Mouse (Mus musculus): ENCODE measurements around the gene Sash1. TPM values are rescaled to one million over a fixed set of nuclear protein-coding genes. Genes with fewer than 3 reads are reported as not detected.

Gene Sash1
- polyA plus RNA-seq, 1 experiment: 14.4 TPM

- Histone ChIP-seq H3K9ac (ENCODE audit: low read depth, poor library complexity, severe bottlenecking) (no peak overlapping the region), H3K27ac (ENCODE audit: insufficient read depth, low read length) (no peak overlapping the region), H3K27me3 (ENCODE audit: control insufficient read depth, insufficient read depth, low read length, poor library complexity, severe bottlenecking) (no peaks in the 10 kb centered on the region), H3K4me3 (ENCODE audit: low read depth, low read length) (no peak overlapping the region), H3K9me3 (replicated peaks; ENCODE audit: control insufficient read depth, insufficient read depth, low read length, poor library complexity, severe bottlenecking) (no peaks in the 10 kb centered on the region; the same call in none of the 2 replicates), H3K4me1 (ENCODE audit: control insufficient read depth, insufficient read depth, low read length) (no peaks in the 10 kb centered on the region), H3K36me3 (ENCODE audit: control insufficient read depth, insufficient read depth, low read length, poor library complexity, severe bottlenecking) (no peaks in the 10 kb centered on the region)
- no peak for TF ChIP-seq EP300 (IDR thresholded peaks at IDR 0.05; ENCODE audit: insufficient read depth, low read depth, low read length)
- TF ChIP-seq CTCF (IDR thresholded peaks at IDR 0.05; ENCODE audit: low read depth, low read length): no peak
- TF ChIP-seq POLR2A (IDR thresholded peaks at IDR 0.05; ENCODE audit: insufficient read depth, low read length): no peak
Measured at GRCm38 (mm10) chr10:8770931-8771653, 114.8 kb downstream of the Sash1 start.

GRCm38 (mm10) chr10:8768654-8769053, 117.2 kb downstream of the Sash1 start:
- Histone ChIP-seq H3K9ac (ENCODE audit: low read depth, poor library complexity, severe bottlenecking) (no peak overlapping the region), H3K9me3 (replicated peaks; ENCODE audit: control insufficient read depth, insufficient read depth, low read length, poor library complexity, severe bottlenecking) (no peaks in the 10 kb centered on the region; the same call in 1 of the 2 replicates)
- no peak for TF ChIP-seq POLR2A (IDR thresholded peaks at IDR 0.05; ENCODE audit: insufficient read depth, low read length)
- TF ChIP-seq EP300 (IDR thresholded peaks at IDR 0.05; ENCODE audit: insufficient read depth, low read depth, low read length): no peak
- TF ChIP-seq CTCF (IDR thresholded peaks at IDR 0.05; ENCODE audit: low read depth, low read length): no peak

GRCm38 (mm10) chr10:8767381-8767780, 118.5 kb downstream of the Sash1 start:
- no peak overlapping the region for H3K4me3 ChIP-seq (ENCODE audit: low read depth, low read length)
- H3K9ac ChIP-seq (ENCODE audit: low read depth, poor library complexity, severe bottlenecking): no peak overlapping the region
- H3K4me1 ChIP-seq (ENCODE audit: control insufficient read depth, insufficient read depth, low read length): no peaks in the 10 kb centered on the region
- H3K36me3 ChIP-seq (ENCODE audit: control insufficient read depth, insufficient read depth, low read length, poor library complexity, severe bottlenecking): no peaks in the 10 kb centered on the region
- no peak overlapping the region for H3K27ac ChIP-seq (ENCODE audit: insufficient read depth, low read length)
- H3K9me3 ChIP-seq (replicated peaks; ENCODE audit: control insufficient read depth, insufficient read depth, low read length, poor library complexity, severe bottlenecking): no peaks in the 10 kb centered on the region; the same call in 1 of the 2 replicates
- TF ChIP-seq EP300 (IDR thresholded peaks at IDR 0.05; ENCODE audit: insufficient read depth, low read depth, low read length) (no peak), POLR2A (IDR thresholded peaks at IDR 0.05; ENCODE audit: insufficient read depth, low read length) (no peak), CTCF (IDR thresholded peaks at IDR 0.05; ENCODE audit: low read depth, low read length) (no peak)
- no peaks in the 10 kb centered on the region for H3K27me3 ChIP-seq (ENCODE audit: control insufficient read depth, insufficient read depth, low read length, poor library complexity, severe bottlenecking)

More at GRCm38 (mm10) chr10:8768654-8769053, 117.2 kb downstream of the Sash1 start:
- Histone ChIP-seq H3K4me1 (ENCODE audit: control insufficient read depth, insufficient read depth, low read length) (no peaks in the 10 kb centered on the region), H3K27ac (ENCODE audit: insufficient read depth, low read length) (no peak overlapping the region), H3K27me3 (ENCODE audit: control insufficient read depth, insufficient read depth, low read length, poor library complexity, severe bottlenecking) (no peaks in the 10 kb centered on the region), H3K4me3 (ENCODE audit: low read depth, low read length) (no peak overlapping the region), H3K36me3 (ENCODE audit: control insufficient read depth, insufficient read depth, low read length, poor library complexity, severe bottlenecking) (no peaks in the 10 kb centered on the region)

GRCm38 (mm10) chr10:8765922-8766522, 119.8 kb downstream of the Sash1 start:
- H3K4me1 ChIP-seq (ENCODE audit: control insufficient read depth, insufficient read depth, low read length): no peaks in the 10 kb centered on the region
- H3K9me3 ChIP-seq (replicated peaks; ENCODE audit: control insufficient read depth, insufficient read depth, low read length, poor library complexity, severe bottlenecking): no peaks in the 10 kb centered on the region; the same call in 1 of the 2 replicates
- H3K27ac ChIP-seq (ENCODE audit: insufficient read depth, low read length): no peak overlapping the region
- no peak for TF ChIP-seq EP300 (IDR thresholded peaks at IDR 0.05; ENCODE audit: insufficient read depth, low read depth, low read length)
- no peak for TF ChIP-seq POLR2A (IDR thresholded peaks at IDR 0.05; ENCODE audit: insufficient read depth, low read length)
- TF ChIP-seq CTCF (IDR thresholded peaks at IDR 0.05; ENCODE audit: low read depth, low read length): no peak
- no peaks in the 10 kb centered on the region for H3K27me3 ChIP-seq (ENCODE audit: control insufficient read depth, insufficient read depth, low read length, poor library complexity, severe bottlenecking)
- no peak overlapping the region for H3K4me3 ChIP-seq (ENCODE audit: low read depth, low read length)
- no peaks in the 10 kb centered on the region for H3K36me3 ChIP-seq (ENCODE audit: control insufficient read depth, insufficient read depth, low read length, poor library complexity, severe bottlenecking)
- H3K9ac ChIP-seq (ENCODE audit: low read depth, poor library complexity, severe bottlenecking): no peak overlapping the region

- H3K4me1 ChIP-seq (ENCODE audit: control insufficient read depth, insufficient read depth, low read length): no peaks in the 10 kb centered on the region
- no peaks in the 10 kb centered on the region for H3K9me3 ChIP-seq (replicated peaks; ENCODE audit: control insufficient read depth, insufficient read depth, low read length, poor library complexity, severe bottlenecking)
- no peaks in the 10 kb centered on the region for H3K36me3 ChIP-seq (ENCODE audit: control insufficient read depth, insufficient read depth, low read length, poor library complexity, severe bottlenecking)
- no peak overlapping the region for H3K4me3 ChIP-seq (ENCODE audit: low read depth, low read length)
- H3K27ac ChIP-seq (ENCODE audit: insufficient read depth, low read length): no peak overlapping the region
- H3K27me3 ChIP-seq (ENCODE audit: control insufficient read depth, insufficient read depth, low read length, poor library complexity, severe bottlenecking): no peaks in the 10 kb centered on the region
- H3K9ac ChIP-seq (ENCODE audit: low read depth, poor library complexity, severe bottlenecking): no peak overlapping the region
- no peak for TF ChIP-seq EP300 (IDR thresholded peaks at IDR 0.05; ENCODE audit: insufficient read depth, low read depth, low read length)
- no peak for TF ChIP-seq CTCF (IDR thresholded peaks at IDR 0.05; ENCODE audit: low read depth, low read length)
- no peak for TF ChIP-seq POLR2A (IDR thresholded peaks at IDR 0.05; ENCODE audit: insufficient read depth, low read length)
Measured at GRCm38 (mm10) chr10:8762771-8763170, 123.1 kb downstream of the Sash1 start.

- H3K4me1 ChIP-seq (ENCODE audit: control insufficient read depth, insufficient read depth, low read length): no peaks in the 10 kb centered on the region
- TF ChIP-seq CTCF (IDR thresholded peaks at IDR 0.05; ENCODE audit: low read depth, low read length) (no peak), POLR2A (IDR thresholded peaks at IDR 0.05; ENCODE audit: insufficient read depth, low read length) (no peak), EP300 (IDR thresholded peaks at IDR 0.05; ENCODE audit: insufficient read depth, low read depth, low read length) (no peak)
- H3K27ac ChIP-seq (ENCODE audit: insufficient read depth, low read length): no peak overlapping the region
- no peaks in the 10 kb centered on the region for H3K9me3 ChIP-seq (replicated peaks; ENCODE audit: control insufficient read depth, insufficient read depth, low read length, poor library complexity, severe bottlenecking)
- no peak overlapping the region for H3K9ac ChIP-seq (ENCODE audit: low read depth, poor library complexity, severe bottlenecking)
- H3K27me3 ChIP-seq (ENCODE audit: control insufficient read depth, insufficient read depth, low read length, poor library complexity, severe bottlenecking): no peaks in the 10 kb centered on the region
- H3K4me3 ChIP-seq (ENCODE audit: low read depth, low read length): no peak overlapping the region
- no peaks in the 10 kb centered on the region for H3K36me3 ChIP-seq (ENCODE audit: control insufficient read depth, insufficient read depth, low read length, poor library complexity, severe bottlenecking)
Measured at GRCm38 (mm10) chr10:8762209-8762701, 123.6 kb downstream of the Sash1 start.

Data from ES-Bruce4 (cell line).